Mouse (Mus musculus): ENCODE measurements around the gene Inca1. TPM values are rescaled to one million over a fixed set of nuclear protein-coding genes. Genes with fewer than 3 reads are reported as not detected.

The Inca1 gene
- total RNA-seq, 2 experiments from 2014 or later, result 1.8 to 1.9 TPM

DNA sequence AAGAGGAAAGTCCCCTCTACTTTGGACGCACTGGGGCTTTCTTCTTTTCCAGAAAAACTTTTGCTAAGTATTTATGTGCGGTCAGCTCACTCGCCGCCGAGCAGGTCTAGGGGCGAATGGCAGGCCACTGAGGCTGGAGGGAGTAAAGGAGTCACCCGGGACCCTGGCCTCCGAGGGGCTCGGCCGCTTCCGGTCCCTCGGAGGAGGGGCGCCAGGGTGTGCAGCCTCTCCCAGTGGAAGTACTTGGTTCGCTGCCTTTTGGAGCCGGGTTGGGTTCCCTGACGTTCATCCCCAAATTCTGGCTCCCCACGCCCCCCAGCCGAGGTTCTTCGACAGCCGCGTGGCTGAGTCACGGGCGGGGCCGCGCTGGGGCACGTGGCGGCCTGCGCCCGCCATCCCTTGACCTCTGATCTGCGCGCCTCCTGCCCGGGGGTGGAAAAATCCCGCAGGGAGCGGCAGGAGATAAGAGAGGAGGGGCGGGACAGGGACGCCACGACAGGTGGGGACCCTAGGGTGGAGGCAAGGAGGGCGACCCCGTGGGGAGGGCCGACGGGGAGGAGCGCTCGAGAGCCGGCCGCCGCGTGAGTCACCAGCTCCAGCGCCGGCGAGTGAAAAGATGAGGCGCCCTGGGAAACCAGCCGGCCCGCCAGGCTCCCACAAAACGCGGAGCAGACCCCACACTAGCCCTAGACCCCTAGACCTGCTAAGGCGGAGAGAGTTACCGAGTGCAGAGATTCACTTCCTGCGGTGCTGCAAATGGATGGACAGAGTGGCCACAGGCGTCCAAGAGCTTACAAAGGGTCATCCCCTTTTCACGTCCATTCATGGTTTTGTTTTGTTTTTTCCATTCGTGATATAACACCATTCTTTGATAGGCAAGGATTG is 44.1 kb downstream of the Inca1 start:
- no peak for DNase-seq (ENCODE audit: low spot score in 2 of 2)

GRCm38 (mm10) chr11:70654923-70655570 is 44.9 kb downstream of the Inca1 start:
- DNase-seq (ENCODE audit: low spot score in 2 of 2), result peak; percentile 75 to 82
- intact Hi-C loops (cut with DNase I), result loop anchor here (2.0 kb wide), 1 partner anchor 14 kb away; the partner anchor contains the start of gene Spag7

More for the DNA sequence above, 44.1 kb downstream of the Inca1 start:
- intact Hi-C loops (cut with DNase I), result loop anchor here (2.0 kb wide), 1 partner anchor 13 kb away; the partner anchor contains the start of gene Spag7

DNA sequence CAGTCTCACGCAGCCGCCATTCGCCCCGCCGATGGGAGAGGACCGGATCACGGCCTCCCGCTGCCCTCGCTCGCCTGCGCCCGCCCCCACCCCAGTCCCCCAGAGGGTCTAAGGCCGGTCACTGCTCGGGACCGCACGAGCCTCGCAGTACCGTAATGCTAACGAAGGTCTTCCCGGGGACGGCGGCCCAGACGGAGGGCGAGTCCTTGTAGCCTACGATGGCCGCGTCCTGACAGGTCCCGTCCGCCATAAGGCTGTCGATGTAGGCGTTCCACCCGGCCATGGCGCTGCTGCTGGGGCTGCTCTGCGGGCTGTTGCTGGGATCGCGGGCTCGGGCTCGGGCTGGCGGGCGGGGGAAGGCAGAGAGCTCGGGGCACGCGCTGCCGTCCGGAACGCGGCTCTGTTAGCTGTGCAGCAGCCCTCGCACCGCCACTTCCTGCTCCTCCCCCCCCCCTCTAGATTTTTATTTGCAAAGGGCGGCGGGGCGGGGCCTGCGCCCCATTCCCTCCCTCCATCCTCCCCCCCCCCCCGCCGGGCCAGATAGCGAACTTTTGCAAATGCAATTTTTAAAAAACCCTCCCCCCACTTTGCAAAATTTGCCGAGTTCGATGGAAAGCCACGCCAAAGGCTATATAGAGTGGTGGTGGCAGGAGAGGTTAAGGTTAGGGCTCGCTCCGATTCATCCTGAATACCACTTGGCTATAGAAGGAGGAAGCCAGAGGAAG is 45.6 kb downstream of the Inca1 start, which contains the start of gene Pfn1:
TSS of gene Pfn1 (minus strand) at position 447 of the 725 bp plus-strand sequence.
- DNase-seq (ENCODE audit: low spot score in 2 of 2), result peak; percentile 64 to 73
- intact Hi-C loops (cut with DNase I), result loop anchor here (2.0 kb wide), 1 partner anchor 14 kb away; the partner anchor contains the start of gene Spag7

GRCm38 (mm10) chr11:70653345-70654197 is 46.4 kb downstream of the Inca1 start:
- peak; percentile 55 to 56 for DNase-seq (ENCODE audit: low spot score in 2 of 2)
- intact Hi-C loops (cut with DNase I), result loop anchor here (2.0 kb wide), 1 partner anchor 15 kb away; the partner anchor contains the start of gene Spag7

- intact Hi-C loops (cut with DNase I), result no loop called here
Measured at GRCm38 (mm10) chr11:70652884-70653344, 47.0 kb downstream of the Inca1 start.

DNA sequence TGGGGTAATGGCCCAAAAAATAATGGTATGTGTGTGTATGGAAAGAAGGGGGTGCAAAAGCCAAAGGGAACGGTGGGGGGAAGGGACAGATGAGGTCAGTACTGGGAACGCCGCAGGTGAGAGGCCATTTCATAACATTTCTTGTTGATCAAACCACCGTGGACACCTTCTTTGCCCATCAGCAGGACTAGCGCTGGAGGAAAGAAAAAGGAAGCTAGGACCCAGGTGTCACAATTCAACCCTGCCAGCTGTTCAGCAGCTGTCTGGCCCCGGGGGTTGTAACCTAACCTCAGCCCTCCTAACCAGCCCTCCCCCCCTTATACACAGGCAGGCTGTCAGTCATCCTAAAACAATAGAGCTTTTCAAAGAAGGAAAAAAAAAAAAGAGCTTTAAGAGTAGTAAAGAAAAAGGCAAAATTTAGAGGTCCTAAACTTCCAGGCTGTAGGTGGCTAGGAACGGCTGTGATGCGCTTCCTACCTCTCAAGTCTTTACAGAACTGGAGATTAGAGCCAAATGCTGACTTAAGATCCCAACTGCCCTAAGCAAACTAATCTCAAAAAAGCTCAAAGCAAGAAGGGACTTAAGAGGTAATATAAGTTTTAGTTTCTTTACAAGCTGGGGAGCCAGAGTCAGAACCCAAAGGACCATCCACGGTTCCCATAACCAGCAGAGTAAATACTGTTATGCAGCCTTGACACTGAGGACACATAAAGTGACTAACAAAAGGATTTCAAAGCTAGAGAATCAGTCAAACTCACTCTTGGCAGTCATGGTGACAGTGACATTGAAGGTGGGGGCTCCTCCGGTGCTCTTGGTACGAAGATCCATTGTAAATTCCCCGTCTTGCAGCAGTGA is 47.7 kb downstream of the Inca1 start:
- no peak for DNase-seq (ENCODE audit: low spot score in 2 of 2)
- intact Hi-C loops (cut with DNase I), result no loop called here

More at GRCm38 (mm10) chr11:70652884-70653344, 47.0 kb downstream of the Inca1 start:
- DNase-seq (ENCODE audit: low spot score in 2 of 2), result no peak

DNA sequence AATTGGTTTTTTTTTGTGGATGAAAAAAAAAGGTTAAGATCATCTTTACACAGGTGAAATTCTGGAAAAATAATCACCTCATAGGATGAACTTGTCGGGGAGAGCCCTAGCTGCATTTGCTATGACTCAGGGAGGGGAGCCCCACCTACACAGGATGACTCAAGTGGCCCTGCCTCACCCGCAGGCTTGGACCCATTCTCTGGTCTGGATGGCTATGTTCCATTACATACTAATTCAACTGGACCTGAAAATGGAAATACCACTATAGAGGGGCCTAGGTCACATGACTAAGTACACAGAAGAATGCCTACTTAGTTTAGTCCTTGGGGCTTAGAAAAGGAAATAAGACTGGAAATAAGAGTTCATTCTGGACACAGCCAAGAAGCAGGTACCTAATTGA is 48.6 kb downstream of the Inca1 start:
- DNase-seq (ENCODE audit: low spot score in 2 of 2), result no peak
- intact Hi-C loops (cut with DNase I), result no loop called here

DNA sequence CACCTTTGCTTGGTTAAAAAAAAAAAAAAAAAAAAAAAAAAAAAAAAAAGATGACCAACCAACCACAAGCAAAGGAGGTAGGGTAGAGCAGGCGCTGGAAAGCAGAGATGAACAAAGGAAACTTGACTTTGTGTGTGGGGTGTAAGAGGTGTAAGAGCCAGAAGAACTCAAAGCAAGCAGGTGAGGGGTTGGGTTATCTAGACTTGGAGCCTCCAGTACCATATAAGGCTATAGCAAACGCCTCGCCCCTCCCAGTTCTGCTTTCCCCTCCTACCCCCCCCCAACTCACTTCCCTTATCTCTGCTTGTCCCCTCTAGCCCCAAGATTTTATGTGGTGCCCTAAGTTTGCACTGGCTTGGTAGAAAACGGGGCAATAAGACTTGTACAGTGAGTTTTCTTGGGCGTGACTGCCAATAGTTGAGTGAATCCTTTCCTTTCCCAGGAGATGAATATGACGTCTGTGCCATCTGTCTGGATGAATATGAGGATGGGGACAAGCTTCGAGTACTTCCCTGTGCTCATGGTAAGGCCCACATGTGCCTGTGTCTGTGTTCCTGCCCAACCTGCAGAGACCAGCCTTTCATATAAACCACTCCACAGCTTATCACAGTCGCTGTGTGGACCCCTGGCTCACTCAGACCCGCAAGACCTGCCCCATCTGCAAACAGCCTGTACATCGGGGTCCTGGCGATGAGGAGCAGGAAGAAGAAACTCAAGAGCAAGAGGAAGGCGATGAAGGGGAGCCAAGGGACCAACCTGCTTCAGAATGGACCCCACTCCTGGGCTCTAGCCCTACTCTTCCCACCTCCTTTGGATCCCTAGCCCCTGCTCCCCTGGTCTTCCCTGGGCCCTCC is 49.4 kb downstream of the Inca1 start:
- DNase-seq (ENCODE audit: low spot score in 2 of 2), result no peak
- intact Hi-C loops (cut with DNase I), result no loop called here

DNA sequence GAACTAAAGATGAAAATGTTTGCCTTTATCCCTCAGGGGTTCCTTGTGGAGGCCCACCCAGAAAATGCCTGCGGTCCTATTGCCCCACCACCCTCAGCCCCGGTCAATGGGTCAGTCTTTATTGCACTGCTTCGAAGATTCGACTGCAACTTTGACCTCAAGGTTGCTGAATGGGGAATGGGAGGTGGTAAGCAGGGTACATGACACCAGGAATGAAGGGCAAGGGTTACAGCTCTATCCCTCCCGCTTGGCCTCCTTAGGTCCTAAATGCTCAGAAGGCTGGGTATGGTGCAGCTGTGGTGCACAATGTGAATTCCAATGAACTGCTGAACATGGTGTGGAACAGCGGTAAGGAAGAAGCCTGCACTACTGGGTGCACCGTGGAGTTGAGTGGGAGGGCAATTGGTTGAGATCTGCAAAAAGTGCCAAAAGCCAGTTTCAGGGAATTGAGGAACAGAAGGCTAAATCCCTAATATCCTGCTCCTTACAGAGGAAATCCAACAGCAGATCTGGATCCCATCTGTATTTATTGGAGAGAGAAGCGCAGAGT is 50.7 kb downstream of the Inca1 start:
- DNase-seq (ENCODE audit: low spot score in 2 of 2), result no peak
- intact Hi-C loops (cut with DNase I), result no loop called here

DNA sequence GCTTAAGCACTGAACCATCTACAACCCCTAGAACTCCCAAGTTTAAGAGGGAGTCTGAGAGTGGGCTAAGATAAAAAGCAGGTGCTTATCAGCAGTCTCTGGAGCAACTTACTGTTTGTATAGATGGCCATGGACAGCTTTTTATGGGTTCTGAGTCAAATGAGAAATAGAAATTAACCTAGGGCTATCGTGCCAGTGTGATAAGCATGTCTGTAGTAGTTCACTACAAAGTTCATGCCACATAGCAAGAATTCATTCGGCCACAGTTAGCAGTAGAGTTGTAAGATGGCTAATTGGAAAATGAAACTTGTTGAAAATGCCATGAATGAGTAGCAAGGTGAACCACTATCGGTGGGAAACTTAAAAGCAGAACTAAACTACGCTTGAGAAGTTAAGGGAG is 51.4 kb downstream of the Inca1 start:
- intact Hi-C loops (cut with DNase I), result no loop called here
- DNase-seq (ENCODE audit: low spot score in 2 of 2), result no peak

DNA sequence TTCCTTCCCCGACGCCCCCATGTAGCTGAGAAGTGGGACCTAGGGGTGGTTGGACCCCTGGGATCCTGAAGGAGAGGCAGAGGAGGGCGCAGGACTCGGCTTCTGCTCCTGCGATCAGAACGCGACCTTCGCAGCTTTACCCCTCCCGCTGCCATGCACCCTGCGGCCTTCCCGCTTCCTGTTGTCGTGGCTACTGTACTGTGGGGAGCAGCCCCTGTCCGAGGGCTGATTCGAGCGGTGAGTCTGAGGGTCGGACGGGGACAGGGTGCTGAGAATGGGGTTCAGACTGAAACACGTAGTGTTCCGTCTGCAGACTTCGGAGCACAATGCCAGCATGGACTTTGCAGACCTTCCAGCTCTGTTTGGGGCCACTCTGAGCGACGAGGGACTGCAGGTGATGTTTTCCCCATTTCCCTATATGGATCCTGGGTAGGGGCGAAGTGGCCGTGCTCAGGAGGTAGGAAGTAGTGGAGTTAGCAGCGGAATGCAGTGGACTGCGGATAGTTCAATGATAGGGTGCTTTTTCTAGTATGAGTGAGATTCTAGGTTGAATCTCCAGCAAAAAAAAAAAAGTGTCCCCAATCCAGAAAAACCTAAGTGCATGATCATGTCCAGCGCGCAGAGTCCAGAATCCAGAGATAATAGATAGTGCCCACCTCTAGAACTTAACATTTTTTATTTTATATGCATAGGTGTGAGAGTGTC is 52.1 kb downstream of the Inca1 start:
- DNase-seq (ENCODE audit: low spot score in 2 of 2), result peak in 1 of 2 experiments; percentile 42
- intact Hi-C loops (cut with DNase I), result no loop called here

- peak; percentile 94 to 95 for DNase-seq (ENCODE audit: low spot score in 2 of 2)
- intact Hi-C loops (cut with DNase I), result no loop called here
Measured at GRCm38 (mm10) chr11:70646691-70647650, 53.0 kb downstream of the Inca1 start, which contains the start of the genes Rnf167 and Slc25a11. Gene Rnf167, plus strand, starts transcription at chr11:70647235. Gene Slc25a11, minus strand, starts transcription at chr11:70647479.

GRCm38 (mm10) chr11:70646259-70646555 is 53.7 kb downstream of the Inca1 start:
- no peak for DNase-seq (ENCODE audit: low spot score in 2 of 2)
- intact Hi-C loops (cut with DNase I), result no loop called here

DNA sequence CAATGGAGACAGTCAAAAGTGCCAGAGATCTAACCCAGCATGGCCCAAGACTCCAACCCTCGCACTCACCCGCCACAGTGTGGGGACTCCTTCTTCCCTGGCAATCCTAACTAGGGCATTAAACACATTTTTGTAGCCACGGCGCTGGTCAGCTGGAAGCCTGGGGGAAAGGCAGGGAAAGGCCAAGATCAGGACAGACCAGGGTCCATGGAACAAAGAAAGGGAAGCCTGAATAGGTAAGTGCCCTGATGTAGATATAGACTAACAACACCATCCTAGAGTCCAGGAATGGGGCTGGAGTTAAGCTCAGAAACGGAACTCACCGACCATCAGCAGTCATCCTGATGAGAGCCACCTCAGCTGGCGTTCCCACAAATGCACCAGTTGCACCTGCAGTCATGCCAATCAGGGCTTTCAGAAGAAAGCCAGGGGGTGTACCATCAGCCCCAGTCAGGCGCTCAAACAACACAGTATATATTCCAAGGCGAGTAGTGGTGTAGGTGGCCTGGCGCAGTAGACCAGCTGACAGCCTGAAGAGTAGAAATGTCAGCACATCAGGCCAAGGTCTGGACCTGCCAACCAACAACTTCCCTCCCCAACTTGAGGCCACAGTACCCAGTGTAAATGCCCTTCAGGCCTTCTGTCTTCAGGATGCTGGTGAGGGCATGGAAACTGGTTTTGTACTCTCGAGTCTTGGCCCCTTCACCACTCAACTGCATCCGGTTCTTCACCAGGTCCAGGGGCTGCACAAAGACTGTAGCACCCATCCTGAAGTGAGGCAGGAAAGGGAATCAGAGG is 54.3 kb downstream of the Inca1 start:
- intact Hi-C loops (cut with DNase I), result no loop called here
- DNase-seq (ENCODE audit: low spot score in 2 of 2), result no peak

Data from left cerebral cortex, postnatal 36 days (tissue).